Mouse (Mus musculus) spleen, adult 18-20 months (tissue): ENCODE measurements at regions not wholly inside any gene's neighbourhood (a gene's known extent, or its start where the extent isn't known, plus 50 kb on each side); places are given as distances from the start of the nearest gene placed in this dataset.

Experiments
- DNase-seq, 2 experiments: peaks; one replicate each; pipeline ENCODE4 v3.0.0; 2022; ENCODE audit warnings: mixed read lengths in 2 of 2

GRCm38 (mm10) chr7:116882268-116882964 lies 378.2 kb downstream of the Nucb2 start:
- DNase-seq = no peak

- no peak for DNase-seq
Measured at GRCm38 (mm10) chr7:116893846-116894245, 389.7 kb downstream of the Nucb2 start.

GRCm38 (mm10) chr7:116915797-116916196 lies 411.6 kb downstream of the Nucb2 start:
- no peak for DNase-seq

GRCm38 (mm10) chr7:116917921-116918670 lies 413.9 kb downstream of the Nucb2 start:
- peak; percentile 33 to 49 for DNase-seq

GRCm38 (mm10) chr7:116946448-116946847 lies 434.3 kb upstream of the Xylt1 start:
- DNase-seq = no peak

GRCm38 (mm10) chr7:116959196-116959895 lies 421.4 kb upstream of the Xylt1 start:
- DNase-seq = no peak

GRCm38 (mm10) chr7:116963839-116964238 lies 416.9 kb upstream of the Xylt1 start:
- DNase-seq = no peak

GRCm38 (mm10) chr7:116991351-116991750 lies 389.4 kb upstream of the Xylt1 start:
- no peak for DNase-seq

- no peak for DNase-seq
Measured at GRCm38 (mm10) chr7:116992166-116992565, 388.6 kb upstream of the Xylt1 start.

- no peak for DNase-seq
Measured at GRCm38 (mm10) chr7:116995770-116996169, 385.0 kb upstream of the Xylt1 start.

GRCm38 (mm10) chr7:117003167-117003566 lies 377.6 kb upstream of the Xylt1 start:
- no peak for DNase-seq

- no peak for DNase-seq
Measured at GRCm38 (mm10) chr7:117018349-117018748, 362.4 kb upstream of the Xylt1 start.

- peak in 1 of 2 experiments; percentile 4 for DNase-seq
Measured at GRCm38 (mm10) chr7:117021716-117022115, 359.1 kb upstream of the Xylt1 start.

- no peak for DNase-seq
Measured at GRCm38 (mm10) chr7:117044926-117045325, 335.9 kb upstream of the Xylt1 start.

- DNase-seq = no peak
Measured at GRCm38 (mm10) chr7:117049249-117049648, 331.5 kb upstream of the Xylt1 start.

- no peak for DNase-seq
Measured at GRCm38 (mm10) chr7:117065771-117066170, 315.0 kb upstream of the Xylt1 start.

- peak in 1 of 2 experiments; percentile 6 for DNase-seq
Measured at GRCm38 (mm10) chr7:117090911-117091550, 289.7 kb upstream of the Xylt1 start.

GRCm38 (mm10) chr7:117092860-117093259 lies 287.9 kb upstream of the Xylt1 start:
- no peak for DNase-seq

- no peak for DNase-seq
Measured at GRCm38 (mm10) chr7:117097618-117098017, 283.2 kb upstream of the Xylt1 start.

- DNase-seq = no peak
Measured at GRCm38 (mm10) chr7:117099041-117099440, 281.7 kb upstream of the Xylt1 start.

- no peak for DNase-seq
Measured at GRCm38 (mm10) chr7:117103035-117103434, 277.7 kb upstream of the Xylt1 start.

- no peak for DNase-seq
Measured at GRCm38 (mm10) chr7:117106691-117107191, 274.0 kb upstream of the Xylt1 start.

GRCm38 (mm10) chr7:117108391-117108790 lies 272.4 kb upstream of the Xylt1 start:
- DNase-seq = no peak
